Mouse (Mus musculus): ENCODE data around the gene Inha.

Inha gene

DNA sequence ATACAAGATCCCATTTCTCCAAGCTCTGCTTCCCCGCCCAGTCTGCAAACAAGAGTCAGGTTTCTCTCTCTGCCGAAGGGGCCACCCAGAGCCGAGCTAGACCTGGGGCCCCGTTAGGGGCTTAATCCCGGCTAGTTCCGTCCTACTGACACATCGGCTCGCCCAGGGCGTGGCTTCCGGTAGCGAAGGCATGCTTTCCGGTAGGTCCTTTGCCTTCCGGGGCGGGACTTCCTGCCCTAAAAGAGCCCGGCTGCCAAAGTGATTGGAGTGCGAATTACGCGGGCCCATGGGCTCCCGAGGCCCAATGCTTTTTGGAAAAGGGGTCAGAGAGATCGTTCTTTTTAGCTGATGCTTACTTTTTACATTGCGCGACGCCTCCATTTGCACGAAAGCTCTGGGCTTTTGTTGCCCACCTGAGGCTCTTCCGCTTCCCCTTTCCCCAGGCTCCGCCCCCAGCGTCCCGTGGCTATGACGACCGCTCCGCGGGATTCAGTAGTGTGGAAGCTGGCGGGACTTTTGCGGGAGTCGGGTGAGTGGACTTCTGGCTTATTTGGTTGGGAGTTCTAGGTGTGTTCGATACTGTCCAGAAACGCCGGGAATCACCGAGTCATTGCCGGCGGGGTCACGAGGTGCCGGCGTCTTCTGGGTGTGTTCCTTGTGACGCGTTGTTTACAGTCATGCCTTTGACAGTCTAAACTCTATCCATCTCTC lies 14.6 kb downstream of the Inha start, which contains the start of gene Stk11ip:
TSS of gene Stk11ip (plus strand) at position 209 of the 711 bp plus-strand sequence.
- DNase-seq = peak; percentile 92

DNA sequence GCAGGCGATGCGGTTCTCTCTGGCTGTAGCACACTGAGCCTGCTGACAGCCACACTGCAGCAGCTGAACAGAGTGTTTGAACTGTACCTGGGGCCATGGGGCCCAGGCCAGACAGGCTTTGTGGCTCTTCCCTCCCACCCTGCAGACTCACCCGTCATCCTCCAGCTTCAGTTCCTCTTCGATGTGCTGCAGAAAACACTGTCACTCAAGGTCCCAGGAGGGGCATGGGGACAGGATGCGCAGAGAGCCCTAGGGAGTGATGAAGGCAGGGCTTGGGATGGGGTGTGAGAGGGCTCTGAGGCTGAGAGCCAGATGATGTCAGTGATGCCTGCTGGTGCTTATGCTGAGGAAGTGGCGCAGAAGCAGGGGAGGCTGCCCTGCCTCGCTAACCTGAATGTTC lies 17.8 kb downstream of the Inha start:
- DNase-seq = no peak

DNA sequence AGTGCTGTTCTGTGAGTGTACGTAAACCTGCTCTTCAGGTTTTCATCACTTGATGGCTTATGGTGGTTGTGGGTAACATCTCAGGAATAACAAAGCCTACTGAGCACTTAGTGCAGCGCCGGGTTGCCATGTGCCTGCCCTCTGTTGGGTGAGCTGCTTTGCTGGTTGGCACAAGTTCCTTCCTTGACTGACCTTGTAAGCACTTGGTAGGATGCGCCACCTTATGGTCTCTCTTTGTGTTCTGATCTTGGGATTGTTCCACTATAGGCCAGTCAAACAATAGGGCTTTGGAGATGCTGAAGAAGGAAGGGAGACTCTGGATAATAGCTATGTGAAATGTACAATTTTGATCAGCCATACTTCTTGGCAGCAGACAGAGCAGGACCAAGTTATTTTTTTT lies 23.7 kb downstream of the Inha start:
- no peak for DNase-seq

DNA sequence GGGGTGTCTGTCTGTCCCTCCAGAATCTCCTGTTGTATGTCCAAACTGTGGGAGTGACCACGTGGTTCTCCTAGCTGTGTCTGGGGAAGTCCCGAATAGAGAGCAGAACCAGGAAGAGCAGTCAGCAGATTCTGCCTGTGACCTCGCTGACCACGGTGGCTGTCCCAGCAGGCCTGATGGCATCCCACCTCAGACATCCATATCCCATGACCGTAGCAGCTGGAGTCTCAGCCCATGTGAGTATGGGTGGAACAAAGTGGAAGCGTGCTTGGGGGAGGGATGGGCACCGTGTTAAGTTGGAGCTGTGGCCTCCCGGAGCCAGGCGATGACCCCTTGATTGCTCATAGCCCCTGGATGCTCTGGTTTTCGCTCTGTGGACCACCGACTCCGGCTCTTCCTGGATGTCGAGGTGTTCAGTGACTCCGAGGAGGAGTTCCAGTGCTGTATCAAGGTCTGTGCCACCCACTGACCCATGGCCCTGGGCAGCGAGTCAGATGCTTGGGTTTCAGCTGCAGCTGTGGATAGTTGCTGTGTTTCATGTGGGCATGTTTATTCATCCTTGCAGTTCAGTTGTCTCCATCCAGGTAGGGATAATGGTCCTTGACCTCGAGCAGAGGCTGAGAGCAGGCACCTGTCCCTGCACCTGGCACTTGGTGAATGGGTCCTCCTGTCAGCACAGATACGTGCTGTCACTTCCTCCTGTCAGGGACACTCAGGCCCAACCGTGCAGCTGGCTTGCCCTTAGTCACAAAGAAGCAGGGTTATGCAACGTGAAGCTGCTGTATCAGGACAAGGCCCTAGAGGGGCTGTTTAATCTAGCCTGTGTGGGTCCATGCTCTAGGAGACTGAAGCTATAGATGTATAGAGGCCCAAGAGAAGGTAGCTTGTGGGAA lies 25.6 kb downstream of the Inha start:
- DNase-seq = no peak

- DNase-seq = no peak
Measured at GRCm38 (mm10) chr1:75533325-75534252, 26.7 kb downstream of the Inha start.

DNA sequence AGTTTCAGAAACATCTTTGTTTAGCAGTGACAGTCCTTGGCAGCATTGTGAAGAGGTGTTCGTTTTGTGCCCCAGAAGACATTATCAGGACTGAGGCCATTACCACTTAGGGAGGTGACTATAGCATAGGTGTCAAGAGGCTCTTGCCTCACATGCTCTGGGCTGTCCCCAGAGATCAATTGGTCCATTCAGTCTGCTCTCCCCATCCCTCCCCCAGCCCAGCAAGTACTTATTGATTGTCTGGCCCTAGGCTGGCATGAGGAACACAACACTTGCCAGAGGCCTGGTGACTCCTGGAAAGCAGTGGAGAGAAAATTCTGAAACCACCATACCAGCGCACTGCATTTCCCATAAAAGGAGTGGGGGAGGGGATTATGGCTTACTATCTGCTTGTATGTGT lies 30.7 kb downstream of the Inha start:
- no peak for DNase-seq

DNA sequence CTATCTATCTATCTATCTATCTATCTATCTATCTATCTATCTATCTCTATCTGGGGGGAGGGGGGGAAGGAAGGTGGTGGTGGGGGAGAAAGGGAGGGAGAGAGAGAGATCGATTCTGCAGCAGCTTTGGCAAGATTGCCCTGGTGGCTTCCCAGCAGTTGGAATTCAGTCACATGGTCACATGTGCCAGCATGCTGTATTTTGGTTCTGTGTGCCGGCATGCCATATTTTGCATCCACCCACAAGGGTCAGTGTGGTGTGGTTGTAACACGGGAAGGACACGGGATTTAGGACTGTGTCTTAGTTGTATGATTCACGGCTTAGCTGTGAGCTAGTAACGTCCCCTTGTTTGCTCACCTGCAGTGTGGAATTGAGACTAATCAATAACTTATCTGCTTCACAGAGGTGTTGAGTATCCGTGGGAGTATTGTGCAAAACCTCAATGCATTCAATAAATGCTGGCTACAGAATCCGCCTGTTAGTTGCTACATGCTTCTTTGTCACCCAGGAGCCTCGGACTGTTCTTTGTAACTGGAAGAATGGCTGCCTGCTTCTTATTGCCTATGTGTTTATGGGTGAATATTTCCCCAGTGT lies 31.8 kb downstream of the Inha start:
- no peak for DNase-seq

- no peak for DNase-seq
Measured at GRCm38 (mm10) chr1:75541496-75541895, 34.6 kb downstream of the Inha start.

DNA sequence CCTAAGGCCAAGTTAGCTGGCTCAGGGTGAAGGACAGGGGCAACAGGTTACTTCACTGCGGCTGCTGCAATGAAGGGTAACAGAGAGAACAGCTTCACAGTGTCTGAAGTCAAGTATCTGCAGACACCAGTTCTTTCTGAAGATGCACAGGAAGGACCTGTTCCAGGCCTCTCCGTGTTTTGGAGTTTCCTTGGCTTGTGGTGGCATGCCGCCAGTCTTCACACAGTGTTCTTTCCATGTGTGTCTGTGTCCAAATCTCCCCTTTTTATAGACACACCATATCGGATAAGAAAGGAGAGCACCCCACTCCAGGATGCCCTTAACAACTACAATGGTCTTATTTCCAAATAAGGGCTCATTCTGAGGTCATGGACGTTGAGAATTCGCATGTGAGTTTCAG lies 37.5 kb downstream of the Inha start:
- no peak for DNase-seq

GRCm38 (mm10) chr1:75545965-75546956 lies 39.4 kb downstream of the Inha start, which contains the start of gene Slc4a3:
TSS of gene Slc4a3 (plus strand) at chr1:75546266.
- peak; percentile 68 for DNase-seq

- no peak for DNase-seq
Measured at GRCm38 (mm10) chr1:75547351-75547750, 40.5 kb downstream of the Inha start.

GRCm38 (mm10) chr1:75548083-75548482 lies 41.2 kb downstream of the Inha start:
- DNase-seq = no peak

GRCm38 (mm10) chr1:75548871-75549270 lies 42.0 kb downstream of the Inha start:
- DNase-seq = no peak

GRCm38 (mm10) chr1:75549289-75550279 lies 42.7 kb downstream of the Inha start:
- no peak for DNase-seq

DNA sequence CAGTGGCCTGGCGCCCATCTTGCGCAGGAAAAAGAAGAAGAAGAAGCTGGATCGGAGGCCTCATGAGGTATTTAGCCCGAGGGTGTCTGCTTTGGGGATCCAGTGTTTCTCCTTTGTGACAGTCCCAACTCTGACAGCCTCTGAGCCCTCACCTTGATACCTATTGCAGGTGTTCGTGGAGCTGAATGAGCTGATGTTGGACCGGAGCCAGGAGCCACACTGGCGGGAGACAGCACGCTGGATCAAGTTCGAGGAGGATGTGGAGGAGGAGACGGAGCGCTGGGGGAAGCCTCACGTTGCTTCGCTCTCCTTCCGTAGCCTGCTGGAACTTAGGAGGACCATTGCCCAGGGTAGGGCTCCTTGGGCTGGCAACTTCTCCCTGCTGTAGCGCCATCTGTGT lies 43.7 kb downstream of the Inha start:
- no peak for DNase-seq

DNA sequence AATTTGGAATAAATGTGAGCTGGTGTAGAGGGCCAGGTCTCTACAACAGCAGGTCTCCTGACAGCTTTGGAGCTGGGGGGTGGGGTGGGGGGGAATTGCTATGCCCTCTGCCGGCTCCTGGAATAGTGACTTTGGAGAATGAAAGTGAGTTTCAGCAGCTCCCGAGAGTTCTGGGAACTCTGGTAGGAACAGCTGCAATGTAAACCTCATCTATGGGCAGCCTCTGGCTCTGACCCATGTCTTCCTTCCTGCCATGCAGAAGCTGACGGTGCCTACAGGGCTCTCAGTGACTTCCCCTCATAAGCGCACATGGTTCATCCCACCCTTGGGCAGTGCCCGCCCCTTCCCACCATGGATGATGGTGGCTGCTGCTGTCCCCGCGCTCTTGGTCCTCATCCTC lies 48.8 kb downstream of the Inha start:
- no peak for DNase-seq

- no peak for DNase-seq
Measured at GRCm38 (mm10) chr1:75556143-75556781, 49.4 kb downstream of the Inha start.

DNA sequence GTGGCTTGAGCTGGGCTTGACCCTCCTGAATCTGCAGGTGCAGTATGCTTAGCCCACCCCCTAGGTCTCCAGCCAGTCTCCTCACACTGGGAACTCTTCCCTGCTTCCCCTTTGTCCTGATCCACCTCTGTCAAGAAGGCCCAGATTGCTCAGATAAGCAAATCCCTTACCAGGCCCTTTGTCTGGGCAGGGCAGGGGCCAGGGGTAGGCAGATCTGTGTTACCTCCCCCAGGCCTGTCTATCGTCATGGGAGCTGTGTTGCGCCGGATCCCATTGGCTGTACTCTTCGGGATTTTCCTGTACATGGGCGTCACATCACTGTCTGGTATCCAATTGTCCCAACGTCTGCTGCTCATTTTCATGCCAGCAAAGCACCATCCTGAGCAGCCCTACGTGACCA lies 50.2 kb downstream of the Inha start:
- no peak for DNase-seq

- DNase-seq = no peak
Measured at GRCm38 (mm10) chr1:75558388-75559178, 51.7 kb downstream of the Inha start.

All from lung, postnatal 14 days (tissue).